Mouse (Mus musculus) hindbrain, embryonic 11.5 days (tissue): ENCODE results near the gene Susd1. TPM values are rescaled to one million over a fixed set of nuclear protein-coding genes. Genes with fewer than 3 reads are reported as not detected.

ENCODE experiments used
- ATAC-seq: fragments of 200-750 bp; cut with Nextera tagmentation; 2 replicates; pipeline ENCODE4 v1.8.0; 2017; ENCODE audit warnings: mild to moderate bottlenecking, moderate TSS enrichment, moderate library complexity; ENCODE audit not compliant: low FRiP score
- DNase-seq: peaks from one replicate; pipeline ENCODE4 v3.0.0-alpha.2; 2015; ENCODE audit warnings: low spot score
- H3K27ac ChIP-seq: fragments of 300-500 bp; sonication (generic); 2 replicates; pipeline ENCODE4 v1.5.1; 2014; ENCODE audit warnings: mild to moderate bottlenecking, low read depth, low read length
- H3K27me3 ChIP-seq: fragments of 300-500 bp; sonication (generic); 2 replicates; pipeline ENCODE4 v1.6.1; 2014; ENCODE audit warnings: mild to moderate bottlenecking, low read length, moderate library complexity, mixed read lengths; ENCODE audit not compliant: control insufficient read depth, insufficient read depth
- H3K36me3 ChIP-seq: fragments of 300-500 bp; sonication (generic); 2 replicates; pipeline ENCODE4 v1.6.1; 2014; ENCODE audit warnings: mild to moderate bottlenecking, low read length, moderate library complexity, mixed read lengths; ENCODE audit not compliant: control insufficient read depth, insufficient read depth
- H3K4me1 ChIP-seq: fragments of 300-500 bp; sonication (generic); replicated peaks from 2 replicates; pipeline ENCODE4 v1.6.1; 2014; ENCODE audit warnings: low read length, mixed read lengths; ENCODE audit not compliant: control insufficient read depth, insufficient read depth
- H3K4me2 ChIP-seq: fragments of 300-500 bp; sonication (generic); replicated peaks from 2 replicates; pipeline ENCODE4 v1.6.1; 2014; ENCODE audit warnings: mild to moderate bottlenecking, low read depth, low read length
- H3K4me3 ChIP-seq: fragments of 300-500 bp; sonication (generic); 2 replicates; pipeline ENCODE4 v1.5.1; 2014; ENCODE audit warnings: low read depth, low read length
- H3K9ac ChIP-seq: fragments of 300-500 bp; sonication (generic); 2 replicates; pipeline ENCODE4 v1.6.1; 2014; ENCODE audit warnings: low read depth, low read length
- H3K9me3 ChIP-seq: fragments of 300-500 bp; sonication (generic); 2 replicates; pipeline ENCODE4 v1.6.1; 2016; ENCODE audit warnings: low read length; ENCODE audit not compliant: control insufficient read depth
- WGBS: fragments of 180-500 bp; shearing (Covaris S2); extraction: QIAGEN DNeasy Blood & Tissue Kit; methylation state at CpG from one replicate; pipeline ENCODE4 v1.1.7; 2014; 5-methylcytosine and 5-hydroxymethylcytosine counted together
- polyA plus RNA-seq: library from polyadenylated mRNA; unstranded; fragments of >200 nt; fragmentation: Nextera tagmentation; extraction: Ambion mirVana; gene quantifications from 2 replicates; pipeline ENCODE4 v1.2.1, GENCODE M21; 2014

Susd1 gene
- polyA plus RNA-seq, 1 experiment from 2014 or later = 0.94 TPM

DNA sequence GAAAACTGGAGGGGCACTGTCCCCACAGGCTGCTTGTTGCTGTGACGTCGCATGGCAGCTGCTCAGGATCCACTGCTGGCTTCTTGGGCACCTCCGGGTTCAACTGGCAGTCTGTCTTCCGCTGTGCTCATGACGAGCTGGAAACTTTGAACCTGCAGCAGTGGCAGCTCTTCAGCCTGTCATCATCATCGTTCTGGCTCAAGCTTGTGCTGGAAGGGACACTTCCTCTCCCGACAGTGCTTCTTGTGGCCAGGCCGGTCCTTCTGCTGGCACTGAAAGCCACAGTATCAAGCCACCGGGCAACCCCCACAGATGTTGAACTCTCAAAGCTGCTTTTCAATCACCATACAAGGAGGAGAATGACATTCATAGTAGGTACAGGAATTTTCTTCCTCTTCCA lies 70.3 kb downstream of the Susd1 start:
- H3K27ac ChIP-seq = no peak overlapping the region
- DNase-seq (no peak), ATAC-seq (no peak)
- H3K4me2 ChIP-seq = no peak overlapping the region
- WGBS = 88% methylated on average over 9 of the region's 9 CpGs
- no peaks in the 10 kb centered on the region for H3K27me3 ChIP-seq
- H3K36me3 ChIP-seq = no peaks in the 10 kb centered on the region
- H3K4me1 ChIP-seq = no peaks in the 10 kb centered on the region
- no peaks in the 10 kb centered on the region for H3K9me3 ChIP-seq
- H3K4me3 ChIP-seq = no peak overlapping the region
- no peak overlapping the region for H3K9ac ChIP-seq

DNA sequence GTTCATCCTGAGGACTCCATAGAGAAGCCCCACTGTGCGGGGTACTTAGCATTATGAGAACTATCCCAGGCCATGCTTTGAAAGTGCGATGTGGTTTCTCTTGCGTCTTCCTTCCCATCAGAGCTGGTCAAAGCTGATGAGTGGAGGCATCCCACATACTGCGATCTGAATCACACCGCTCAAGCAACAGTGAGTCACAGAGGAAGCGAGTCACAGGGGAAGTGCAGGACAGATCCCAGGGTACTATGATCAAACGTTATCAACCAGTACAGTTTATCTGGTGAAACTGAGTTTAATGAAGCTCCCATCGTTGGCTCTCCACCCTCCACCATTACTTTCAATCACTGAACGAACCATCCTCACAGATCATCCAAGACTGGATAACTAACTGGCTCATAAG lies 72.2 kb downstream of the Susd1 start:
- no peak for ATAC-seq
- no peak overlapping the region for H3K9ac ChIP-seq
- WGBS = 93% methylated on average over 9 of the region's 9 CpGs

DNA sequence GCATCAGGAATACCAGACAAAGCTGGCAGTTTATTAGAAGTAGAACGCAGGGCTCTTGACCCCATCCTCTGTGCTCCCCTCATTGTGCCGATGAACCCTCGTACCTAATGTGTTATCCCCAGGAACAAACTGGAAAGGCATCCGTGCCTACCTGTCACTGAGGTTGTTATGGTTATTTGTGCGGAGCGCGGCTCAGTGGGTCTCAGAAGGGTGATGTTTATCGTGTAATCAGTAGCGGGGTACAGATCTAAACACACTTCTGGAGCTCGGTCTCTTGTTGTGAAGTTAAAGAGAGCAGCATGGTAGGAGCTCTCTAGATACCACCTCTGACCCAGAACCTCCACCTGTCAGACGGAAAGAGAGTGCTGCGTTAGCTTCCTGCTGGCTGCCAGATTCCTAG lies 72.9 kb downstream of the Susd1 start:
- no peak for DNase-seq
- H3K27me3 ChIP-seq = no peaks in the 10 kb centered on the region
- no peak overlapping the region for H3K27ac ChIP-seq
- H3K4me3 ChIP-seq = no peak overlapping the region
- H3K4me2 ChIP-seq = no peak overlapping the region
- no peak for ATAC-seq
- WGBS = 91% methylated on average over 12 of the region's 12 CpGs
- no peaks in the 10 kb centered on the region for H3K4me1 ChIP-seq
- no peak overlapping the region for H3K9ac ChIP-seq
- no peaks in the 10 kb centered on the region for H3K36me3 ChIP-seq
- H3K9me3 ChIP-seq = no peaks in the 10 kb centered on the region

More for the DNA sequence above, 72.2 kb downstream of the Susd1 start:
- no peaks in the 10 kb centered on the region for H3K27me3 ChIP-seq
- H3K4me1 ChIP-seq = no peaks in the 10 kb centered on the region
- H3K27ac ChIP-seq = no peak overlapping the region
- H3K36me3 ChIP-seq = no peaks in the 10 kb centered on the region
- H3K4me2 ChIP-seq = no peak overlapping the region
- H3K9me3 ChIP-seq = no peaks in the 10 kb centered on the region
- DNase-seq = no peak
- no peak overlapping the region for H3K4me3 ChIP-seq

DNA sequence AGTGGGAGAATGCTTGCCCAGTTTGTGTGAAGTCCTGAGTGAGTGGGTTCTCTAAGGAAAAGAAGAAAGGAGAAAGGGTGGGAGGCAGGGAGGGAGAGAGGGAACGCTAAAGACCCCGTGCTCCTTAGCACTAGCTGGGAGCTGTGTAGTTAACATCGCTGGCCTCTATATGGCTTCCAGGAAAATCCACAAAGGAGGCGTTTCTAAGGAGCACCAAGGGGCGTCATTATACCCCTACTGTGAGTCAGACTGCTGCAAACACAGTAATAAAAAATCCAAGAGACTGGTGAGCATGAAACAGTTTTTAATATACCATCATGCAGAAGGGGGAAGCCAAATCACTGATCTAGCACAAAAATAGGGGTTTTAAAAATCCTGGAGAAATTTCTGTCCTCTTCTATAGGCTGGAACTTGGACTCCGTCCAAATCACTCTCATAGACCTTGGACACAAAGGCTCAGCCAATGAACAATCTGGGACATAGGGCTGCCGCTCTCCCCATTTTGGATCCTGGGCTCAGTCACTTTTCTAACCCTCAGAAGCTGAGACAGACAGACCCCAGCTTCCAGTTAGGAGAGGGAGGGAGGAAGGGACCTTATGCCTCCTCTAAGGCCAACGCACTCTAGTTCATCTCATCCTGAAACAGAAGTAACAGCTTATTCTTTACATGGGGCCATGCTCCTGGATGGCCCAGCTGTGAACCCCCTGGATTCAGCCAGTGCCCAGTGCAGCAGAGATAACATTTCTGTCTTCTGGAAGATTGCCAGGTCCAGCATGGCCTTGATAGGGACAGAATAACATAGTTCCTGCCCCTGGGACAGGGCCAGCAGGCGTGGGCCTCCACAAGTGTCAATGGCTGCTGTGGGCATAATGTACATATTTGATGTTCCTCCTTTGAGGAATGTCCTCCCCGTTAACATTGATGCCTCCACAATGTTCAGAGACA lies 73.9 kb downstream of the Susd1 start:
- Histone ChIP-seq H3K36me3 (no peaks in the 10 kb centered on the region), H3K4me3 (no peak overlapping the region), H3K27me3 (no peaks in the 10 kb centered on the region), H3K4me1 (no peaks in the 10 kb centered on the region), H3K9me3 (no peaks in the 10 kb centered on the region), H3K4me2 (no peak overlapping the region), H3K27ac (no peak overlapping the region), H3K9ac (no peak overlapping the region)
- ATAC-seq (no peak), DNase-seq (no peak)
- WGBS = 81% methylated on average over 10 of the region's 10 CpGs

DNA sequence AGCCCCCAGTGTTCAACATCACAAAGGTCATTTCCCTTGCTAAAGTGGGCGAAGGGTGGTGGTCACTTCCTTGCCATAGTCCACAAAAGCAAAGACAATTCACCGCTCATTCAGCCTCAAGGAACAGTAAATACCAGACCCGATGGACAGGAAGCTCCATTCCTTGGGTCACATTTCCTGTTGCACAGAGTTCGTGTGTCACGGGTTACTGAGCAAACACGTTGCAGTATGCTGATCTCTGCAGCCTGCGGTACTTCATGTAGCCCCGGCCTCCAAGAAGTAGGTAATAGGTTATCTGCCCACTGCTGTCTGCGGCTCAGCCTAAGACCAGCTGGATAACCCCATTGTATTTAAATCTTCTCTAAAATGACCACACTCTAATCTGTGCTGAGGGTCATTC lies 75.4 kb downstream of the Susd1 start:
- Histone ChIP-seq H3K27ac (no peak overlapping the region), H3K9ac (no peak overlapping the region), H3K36me3 (no peaks in the 10 kb centered on the region), H3K4me1 (no peaks in the 10 kb centered on the region), H3K9me3 (no peaks in the 10 kb centered on the region), H3K4me3 (no peak overlapping the region), H3K4me2 (no peak overlapping the region), H3K27me3 (no peaks in the 10 kb centered on the region)
- no peak for DNase-seq
- 71% methylated on average over 9 of the region's 9 CpGs for WGBS
- no peak for ATAC-seq

DNA sequence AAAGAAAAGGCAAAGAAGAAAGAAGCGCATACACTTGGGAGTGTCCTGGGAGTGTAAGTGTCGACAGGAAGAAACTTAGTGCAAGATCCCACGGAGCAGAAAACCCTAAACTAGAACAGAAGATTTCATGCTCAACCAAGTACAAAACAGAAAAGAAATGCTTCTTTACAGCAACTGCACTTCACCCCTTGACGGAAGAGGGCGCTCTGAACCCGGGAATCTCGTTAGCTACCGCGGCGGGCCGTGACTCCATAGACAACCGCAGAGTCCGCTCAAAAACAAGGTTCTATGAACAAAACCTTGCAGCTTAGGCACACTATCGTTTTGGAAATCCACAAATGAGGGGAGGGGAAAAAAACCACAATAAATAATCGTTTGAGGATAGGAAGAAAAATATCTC lies 77.7 kb downstream of the Susd1 start:
- H3K27me3 ChIP-seq = no peaks in the 10 kb centered on the region
- no peak overlapping the region for H3K9ac ChIP-seq
- ATAC-seq (0 out of 2 replicates have a peak, but pooled peaks have one; percentile 38), DNase-seq (peak; percentile 90)
- no peak overlapping the region for H3K4me2 ChIP-seq
- 5% methylated on average over 15 of the region's 15 CpGs for WGBS
- H3K9me3 ChIP-seq = no peaks in the 10 kb centered on the region
- H3K4me3 ChIP-seq = no peak overlapping the region
- H3K27ac ChIP-seq = no peak overlapping the region
- no peaks in the 10 kb centered on the region for H3K36me3 ChIP-seq
- no peaks in the 10 kb centered on the region for H3K4me1 ChIP-seq

DNA sequence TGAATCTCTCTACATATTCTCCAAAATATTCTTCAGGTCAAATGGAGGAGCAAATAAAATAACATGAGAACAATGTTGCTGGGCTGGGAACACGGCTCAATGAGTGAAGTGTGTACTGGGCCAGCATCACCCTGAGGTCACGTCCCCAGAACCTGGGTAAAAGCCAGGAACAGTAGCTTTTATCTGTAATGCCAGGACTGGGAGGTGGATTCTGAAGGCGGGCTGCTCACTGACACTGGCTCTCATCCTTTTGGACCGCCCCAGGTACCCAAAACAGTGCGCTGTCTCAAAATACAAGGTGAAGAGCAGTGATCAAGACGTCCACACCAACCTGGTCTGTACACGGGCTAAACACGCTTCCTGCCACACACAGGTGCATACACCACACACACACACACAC lies 78.5 kb downstream of the Susd1 start:
- Histone ChIP-seq H3K4me1 (no peaks in the 10 kb centered on the region), H3K9me3 (no peaks in the 10 kb centered on the region), H3K9ac (no peak overlapping the region), H3K27me3 (no peaks in the 10 kb centered on the region), H3K27ac (no peak overlapping the region), H3K4me3 (no peak overlapping the region), H3K36me3 (no peaks in the 10 kb centered on the region), H3K4me2 (no peak overlapping the region)
- ATAC-seq = no peak
- 84% methylated on average over 8 of the region's 8 CpGs for WGBS
- no peak for DNase-seq

DNA sequence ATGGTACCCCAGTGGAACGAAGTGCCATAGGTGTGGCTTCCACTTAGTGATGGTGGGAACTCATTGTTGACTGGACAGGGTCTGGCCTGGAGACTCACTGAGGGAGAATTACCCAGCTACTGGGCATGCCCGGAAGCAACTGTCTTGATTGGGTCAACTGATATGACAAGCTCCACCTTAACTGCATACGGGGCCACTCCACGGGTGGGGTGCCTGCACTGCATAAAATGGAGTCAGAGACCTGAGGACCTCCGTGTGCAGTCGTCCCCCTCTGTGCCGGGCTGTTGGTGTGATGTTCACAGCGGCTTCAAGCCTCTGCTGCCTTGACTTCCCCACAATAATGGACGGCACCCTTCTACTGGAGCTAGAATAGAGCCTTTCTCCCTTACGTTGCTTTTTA lies 79.5 kb downstream of the Susd1 start:
- Histone ChIP-seq H3K27ac (no peak overlapping the region), H3K4me1 (no peaks in the 10 kb centered on the region), H3K4me3 (no peak overlapping the region), H3K9ac (no peak overlapping the region), H3K27me3 (no peaks in the 10 kb centered on the region), H3K36me3 (no peaks in the 10 kb centered on the region), H3K9me3 (no peaks in the 10 kb centered on the region), H3K4me2 (no peak overlapping the region)
- DNase-seq (no peak), ATAC-seq (no peak)
- WGBS = 86% methylated on average over 10 of the region's 10 CpGs

DNA sequence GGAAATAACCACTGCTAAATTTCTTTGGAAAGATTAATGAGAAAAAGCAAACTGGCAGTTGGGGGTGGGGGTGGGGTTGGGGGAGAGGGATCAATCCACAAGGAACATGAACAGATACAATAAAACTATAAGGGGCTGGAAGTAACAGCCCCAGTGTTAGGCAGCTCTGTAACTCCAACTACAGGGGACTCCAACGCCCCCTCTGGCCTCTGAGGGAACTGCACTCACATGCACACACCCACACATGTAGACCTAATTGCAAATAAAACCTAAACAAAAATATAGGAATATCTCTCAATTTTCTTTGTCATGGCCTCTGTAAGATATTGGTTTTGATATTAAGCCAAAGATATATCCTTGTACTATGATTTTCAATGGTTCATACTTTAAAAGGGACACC lies 83.0 kb downstream of the Susd1 start:
- no peak overlapping the region for H3K4me2 ChIP-seq
- H3K27ac ChIP-seq = no peak overlapping the region
- no peaks in the 10 kb centered on the region for H3K4me1 ChIP-seq
- H3K9me3 ChIP-seq = no peaks in the 10 kb centered on the region
- ATAC-seq (no peak), DNase-seq (no peak)
- WGBS = 46% methylated on average over 1 of the region's 1 CpGs
- no peak overlapping the region for H3K9ac ChIP-seq
- H3K4me3 ChIP-seq = no peak overlapping the region
- no peaks in the 10 kb centered on the region for H3K36me3 ChIP-seq
- H3K27me3 ChIP-seq = no peaks in the 10 kb centered on the region
